Mouse (Mus musculus): Measurements from ENCODE around the gene Esp4. TPM values are rescaled to one million over a fixed set of nuclear protein-coding genes. Genes with fewer than 3 reads are reported as not detected.
"Not testable (repeated sequence)": the region's sequence is repeated elsewhere in the genome, so short reads cannot be mapped to it uniquely, and the experiment has no call there.

Esp4 gene
- total RNA-seq (2021): not detected
- long read RNA-seq, experiment 1: 0 reads
- long read RNA-seq, experiment 2: 0 reads

GRCm38 (mm10) chr17:40598294-40598693 lies at the start of gene Esp4:
Gene Esp4, plus strand, starts transcription at chr17:40598594.
- no peak for DNase-seq (ENCODE audit: low spot score in 2 of 2)

- DNase-seq (ENCODE audit: low spot score in 2 of 2): no peak
Observed at GRCm38 (mm10) chr17:40553470-40553869, 44.9 kb upstream of the Esp4 start.

GRCm38 (mm10) chr17:40561207-40561606 lies 37.2 kb upstream of the Esp4 start, which contains the start of gene Esp6:
Gene Esp6, plus strand, starts transcription at chr17:40561507.
- DNase-seq (ENCODE audit: low spot score in 2 of 2): no peak

GRCm38 (mm10) chr17:40583906-40584305 lies 14.5 kb upstream of the Esp4 start:
- not testable (repeated sequence) for DNase-seq (ENCODE audit: low spot score in 2 of 2)

GRCm38 (mm10) chr17:40591297-40591696 lies 7.1 kb upstream of the Esp4 start:
- DNase-seq (ENCODE audit: low spot score in 2 of 2): no peak

GRCm38 (mm10) chr17:40631775-40632174 lies 33.4 kb downstream of the Esp4 start, which contains the start of gene Esp3:
Gene Esp3, plus strand, starts transcription at chr17:40632075.
- not testable (repeated sequence) for DNase-seq (ENCODE audit: low spot score in 2 of 2)

Other genes with a start within 250 kb of the Esp4 start
- not detected for gene Esp8, start 78.6 kb upstream of the Esp4 start, total RNA-seq (2021)
- not detected for gene Esp6, start 37.1 kb upstream of the Esp4 start, total RNA-seq (2021)
- not detected for gene Esp3, start 33.5 kb downstream of the Esp4 start, total RNA-seq (2021)
- gene Esp1, start 128.5 kb downstream of the Esp4 start, total RNA-seq (2021): not detected
- gene Crisp2, start 208.4 kb downstream of the Esp4 start, total RNA-seq (2021): not detected
- not detected for gene Rhag, start 212.5 kb downstream of the Esp4 start, total RNA-seq (2021)